Mouse (Mus musculus): ENCODE results near the gene Zbtb9.

The Zbtb9 gene

DNA sequence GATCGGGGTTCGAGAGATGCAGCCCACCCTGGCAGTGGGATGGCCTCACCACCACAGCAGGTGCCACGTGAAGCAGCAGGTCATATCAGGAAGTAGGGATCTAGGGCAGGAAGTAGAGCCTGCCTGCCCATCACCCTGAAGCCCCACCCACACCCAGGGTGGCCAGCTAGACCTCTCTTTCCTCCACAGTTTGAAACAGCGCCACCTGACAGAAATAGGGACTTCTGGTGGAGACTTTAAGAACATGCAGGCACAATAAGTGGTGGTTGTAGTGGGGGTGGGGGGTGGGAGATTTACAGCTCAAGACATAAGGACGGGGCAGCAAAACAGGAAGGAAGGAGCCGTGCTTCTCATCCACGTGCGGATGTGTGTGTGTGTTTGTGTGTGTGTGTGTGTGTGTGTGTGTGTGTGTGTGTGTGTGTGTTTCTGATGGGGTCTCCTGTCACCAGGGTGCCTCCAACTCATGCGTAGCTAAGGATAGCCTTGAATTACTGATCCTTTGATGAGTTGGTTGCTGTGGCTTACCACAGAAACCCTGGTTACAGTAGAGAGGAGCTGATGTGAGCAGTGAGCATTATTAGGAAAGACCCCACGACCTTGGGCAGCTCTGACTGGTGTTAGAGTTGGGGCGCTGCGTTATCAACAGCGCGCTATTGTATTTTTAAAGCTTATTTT is 39.2 kb downstream of the Zbtb9 start:
- peak; percentile 68 to 76 for DNase-seq (ENCODE audit: low spot score in 2 of 2)

DNA sequence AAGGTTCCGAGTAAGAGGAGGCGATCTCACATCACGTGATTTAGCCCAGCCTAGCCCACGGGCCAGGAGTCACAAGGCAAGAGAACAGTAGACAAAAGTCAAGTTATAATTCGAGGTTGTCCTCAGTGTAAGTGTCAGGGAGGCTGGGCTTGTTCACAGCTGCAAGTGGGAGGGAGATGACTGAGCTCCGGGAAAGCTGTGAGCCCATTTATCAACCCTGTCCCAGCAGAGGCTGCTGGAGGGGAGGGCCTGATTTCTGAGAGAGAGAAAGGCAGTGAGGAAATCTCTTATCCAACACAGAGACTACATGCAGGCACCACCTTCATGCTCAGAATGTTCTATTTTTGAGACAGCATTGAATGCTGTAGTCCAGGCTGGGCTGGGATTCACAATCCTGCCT is 39.9 kb downstream of the Zbtb9 start:
- no peak for DNase-seq (ENCODE audit: low spot score in 2 of 2)

DNA sequence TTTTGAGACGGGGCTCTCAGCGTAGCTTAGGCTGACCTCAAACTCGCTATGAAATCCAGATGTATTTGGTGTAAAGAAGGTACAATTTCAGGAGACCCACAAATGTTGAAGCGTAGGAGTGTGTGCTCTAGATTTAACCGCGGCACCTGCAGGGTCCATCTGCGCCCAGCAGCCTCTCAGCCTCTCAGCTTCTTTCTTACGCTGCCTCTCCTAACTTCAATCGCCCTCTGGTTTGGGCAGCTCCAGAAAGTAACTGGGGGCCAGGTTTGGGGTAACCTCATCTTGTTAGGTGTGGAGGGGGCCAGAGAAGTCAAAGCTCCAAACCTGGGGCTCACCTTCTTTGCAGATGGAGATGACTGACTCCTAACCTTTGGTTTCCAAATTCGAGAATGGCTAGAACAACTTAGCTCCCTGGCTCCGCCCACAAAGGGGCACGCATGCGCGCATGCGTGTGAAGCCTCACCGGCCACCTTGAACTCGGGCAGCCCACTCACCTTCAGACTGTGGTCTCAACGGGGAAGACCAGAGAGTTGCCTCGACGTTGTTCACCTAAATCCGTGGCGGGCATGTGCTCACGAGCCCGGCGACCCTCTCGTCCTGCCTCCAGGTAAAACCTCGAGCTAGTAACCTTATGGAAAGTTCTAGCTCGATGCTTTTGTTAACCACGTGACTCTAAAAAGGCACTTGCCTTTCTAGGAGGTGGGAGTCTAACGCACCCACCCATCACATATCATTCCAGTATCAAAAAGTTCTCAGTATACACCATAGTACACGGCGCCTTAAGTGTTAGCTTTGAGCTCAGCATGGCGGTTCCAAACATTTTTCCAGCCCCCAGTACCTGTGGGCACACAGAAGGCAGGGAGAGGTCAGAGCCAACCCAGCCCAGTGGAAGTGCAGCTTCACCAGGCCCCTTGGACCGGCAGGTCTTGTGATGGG is 44.9 kb downstream of the Zbtb9 start:
- DNase-seq (ENCODE audit: low spot score in 2 of 2) = peak; percentile 86 to 94

DNA sequence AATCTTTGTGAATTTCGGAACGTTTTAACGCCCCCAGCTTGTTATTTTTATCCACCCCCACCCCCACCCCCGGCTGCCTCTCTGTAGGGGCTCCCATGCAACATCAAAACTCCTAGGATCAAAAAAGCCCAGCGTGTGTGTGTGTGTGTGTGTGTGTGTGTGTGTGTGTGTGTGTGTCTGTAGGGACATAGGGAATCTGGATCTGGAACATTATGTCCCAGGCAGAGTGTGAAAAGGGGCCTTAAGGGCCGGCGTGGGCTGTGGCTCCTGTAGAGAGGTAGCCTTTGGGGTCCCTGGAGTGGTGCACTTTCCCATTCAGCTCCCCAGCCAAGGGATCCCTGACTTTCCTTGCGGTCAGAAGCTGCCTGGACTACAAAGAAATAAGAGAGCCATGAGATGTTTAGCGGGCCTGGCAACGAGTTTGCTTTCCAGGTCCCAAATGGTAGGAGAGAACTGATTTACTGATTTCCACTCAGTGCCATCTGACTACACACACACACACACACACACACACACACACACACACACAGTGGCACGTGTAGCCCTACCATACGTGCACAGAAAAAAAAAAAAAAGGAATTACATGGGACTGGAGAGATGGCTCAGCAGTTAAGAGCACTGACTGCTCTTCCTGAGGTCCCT is 45.7 kb downstream of the Zbtb9 start:
- no peak for DNase-seq (ENCODE audit: low spot score in 2 of 2)

DNA sequence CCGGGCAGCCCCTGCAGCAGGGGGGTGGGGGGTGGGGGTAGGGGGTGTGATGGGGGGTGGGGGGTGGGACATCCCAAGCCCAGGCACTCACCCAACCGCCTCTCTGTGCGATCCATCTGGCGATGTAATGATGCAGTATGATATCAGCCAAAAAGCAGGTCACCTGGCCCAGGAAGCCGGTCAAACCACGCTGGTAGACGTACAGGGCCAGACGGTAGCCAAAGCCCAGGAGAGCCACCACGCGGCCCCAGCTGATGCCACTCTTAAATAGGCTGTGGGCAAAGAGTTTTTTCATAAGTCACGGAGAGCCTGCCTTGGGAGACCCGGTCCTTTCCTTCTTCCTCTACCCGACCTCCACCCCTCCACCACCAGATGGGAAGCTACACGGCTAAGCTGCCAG is 48.1 kb downstream of the Zbtb9 start:
- no peak for DNase-seq (ENCODE audit: low spot score in 2 of 2)

DNA sequence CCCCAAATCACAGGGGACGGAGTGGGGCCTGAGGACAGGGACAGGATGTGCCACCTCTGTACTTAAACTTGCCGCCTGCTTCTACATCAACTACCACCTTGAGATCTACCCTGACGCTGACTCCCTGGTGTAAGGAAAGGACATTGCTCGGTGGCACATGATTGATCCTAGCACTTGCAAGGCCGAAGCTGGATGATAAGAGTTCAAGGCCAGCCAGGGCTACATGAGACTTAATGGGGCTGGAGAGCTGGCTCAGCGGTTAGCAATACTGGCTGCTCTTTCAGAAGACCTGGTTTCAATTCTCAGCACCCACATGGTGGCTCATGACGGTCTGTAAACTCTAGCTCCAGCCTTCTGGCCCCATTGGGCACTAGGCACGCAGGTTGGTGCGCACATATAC is 48.8 kb downstream of the Zbtb9 start:
- no peak for DNase-seq (ENCODE audit: low spot score in 2 of 2)

DNA sequence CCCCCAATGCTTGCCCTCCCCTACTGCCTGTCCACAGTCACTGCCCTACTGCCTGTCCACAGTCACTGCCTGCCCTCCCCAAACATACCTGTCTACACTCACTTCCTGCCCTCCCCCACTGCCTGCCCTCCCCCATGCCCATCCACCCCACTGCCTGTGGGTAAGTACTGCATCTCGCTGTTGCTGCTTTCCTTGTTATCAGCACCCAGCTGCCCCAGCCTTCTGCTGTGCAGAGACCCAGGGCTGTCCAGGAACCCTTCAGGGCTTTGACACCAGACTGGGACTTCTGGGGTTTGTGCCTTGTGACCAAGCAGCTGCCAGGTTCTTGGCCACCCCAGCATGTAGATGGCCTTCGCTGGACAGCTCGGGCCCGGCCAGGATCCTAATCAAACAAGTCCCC is 50.4 kb downstream of the Zbtb9 start:
- DNase-seq (ENCODE audit: low spot score in 2 of 2) = no peak

DNA sequence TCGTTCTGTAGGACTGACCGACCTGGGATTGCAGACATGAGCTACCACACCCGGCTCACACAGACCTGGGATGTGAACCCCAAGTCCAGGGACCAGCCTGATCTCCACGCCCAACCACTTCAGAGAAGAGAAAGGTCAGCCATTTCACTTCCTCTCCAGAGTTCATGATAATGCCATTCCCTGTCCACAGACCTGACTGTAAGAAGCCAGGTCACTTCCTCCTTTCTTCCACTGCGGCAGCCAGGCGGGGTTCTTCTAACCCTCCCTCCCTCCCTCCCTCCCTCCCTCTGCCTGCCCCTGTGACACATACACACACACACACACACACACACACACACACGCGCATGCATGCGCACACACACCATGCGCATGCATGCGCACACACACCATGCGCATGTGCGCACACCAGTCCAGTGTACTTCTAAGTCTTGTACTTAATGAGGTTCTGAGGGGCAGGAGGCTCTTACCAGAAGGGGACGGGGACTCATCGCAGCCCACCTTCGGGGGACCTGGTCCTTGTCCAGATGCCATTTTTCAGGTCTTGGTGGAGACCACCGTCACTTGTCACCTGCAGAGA is 52.4 kb downstream of the Zbtb9 start:
- DNase-seq (ENCODE audit: low spot score in 2 of 2) = no peak

DNA sequence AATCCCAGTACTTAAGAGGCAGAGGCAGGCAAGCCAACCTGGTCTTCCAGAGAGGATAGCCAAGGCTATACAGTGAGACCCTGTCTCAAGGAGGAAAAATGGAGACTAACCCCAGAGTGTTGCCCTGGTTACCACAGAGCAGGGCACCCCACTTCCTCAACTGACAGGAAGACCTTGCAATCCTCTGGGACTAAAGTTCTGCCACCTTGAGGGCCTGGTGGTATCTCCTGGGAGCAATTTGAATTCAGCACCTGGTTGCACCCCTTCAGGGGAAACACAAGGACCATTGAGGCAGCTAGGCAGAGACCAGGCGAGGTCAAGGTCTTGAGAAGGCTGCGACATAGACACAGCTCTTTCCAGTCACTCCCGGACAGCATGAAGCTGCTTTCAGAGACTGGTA is 53.0 kb downstream of the Zbtb9 start:
- DNase-seq (ENCODE audit: low spot score in 2 of 2) = no peak

DNA sequence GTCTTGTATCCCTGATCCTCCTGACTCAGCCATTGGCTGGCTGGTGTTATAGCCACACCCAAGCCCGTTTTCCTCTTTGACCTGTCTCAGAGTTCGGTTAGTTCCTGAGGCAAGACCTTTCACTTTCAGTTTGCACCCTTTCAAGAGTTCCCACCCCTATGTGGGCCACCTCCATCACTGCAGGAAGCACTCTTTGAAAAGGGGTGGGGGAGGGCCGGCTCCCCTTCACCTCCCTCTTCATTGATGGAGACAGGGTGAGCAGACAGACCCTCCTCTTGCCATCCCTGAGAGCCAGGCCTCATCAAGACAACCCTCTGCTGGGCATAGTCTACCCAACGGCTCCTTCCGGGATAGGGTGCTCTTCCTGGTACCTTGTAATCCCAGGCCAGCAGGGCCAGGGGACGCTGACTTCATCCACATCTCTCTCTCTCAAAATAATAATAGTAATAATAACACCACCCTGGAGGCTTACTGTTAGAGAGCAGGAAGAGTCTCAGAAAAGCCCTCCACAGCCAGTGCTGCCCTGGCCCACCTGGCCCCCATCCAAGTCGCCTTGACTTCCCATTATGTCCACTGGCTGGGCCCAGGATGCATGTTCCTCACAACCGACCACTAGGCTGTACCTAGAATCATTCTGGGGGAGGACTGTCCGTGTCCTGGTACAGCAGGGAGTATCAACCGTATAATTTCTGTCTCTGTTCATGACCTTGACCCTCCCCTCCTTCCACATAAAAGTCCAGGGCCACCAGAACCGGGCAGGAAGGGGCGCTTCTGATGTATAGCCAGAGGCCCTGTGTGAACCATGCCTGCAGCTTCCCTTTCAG is 54.7 kb downstream of the Zbtb9 start:
- DNase-seq (ENCODE audit: low spot score in 2 of 2) = peak in 1 of 2 experiments; percentile 51

DNA sequence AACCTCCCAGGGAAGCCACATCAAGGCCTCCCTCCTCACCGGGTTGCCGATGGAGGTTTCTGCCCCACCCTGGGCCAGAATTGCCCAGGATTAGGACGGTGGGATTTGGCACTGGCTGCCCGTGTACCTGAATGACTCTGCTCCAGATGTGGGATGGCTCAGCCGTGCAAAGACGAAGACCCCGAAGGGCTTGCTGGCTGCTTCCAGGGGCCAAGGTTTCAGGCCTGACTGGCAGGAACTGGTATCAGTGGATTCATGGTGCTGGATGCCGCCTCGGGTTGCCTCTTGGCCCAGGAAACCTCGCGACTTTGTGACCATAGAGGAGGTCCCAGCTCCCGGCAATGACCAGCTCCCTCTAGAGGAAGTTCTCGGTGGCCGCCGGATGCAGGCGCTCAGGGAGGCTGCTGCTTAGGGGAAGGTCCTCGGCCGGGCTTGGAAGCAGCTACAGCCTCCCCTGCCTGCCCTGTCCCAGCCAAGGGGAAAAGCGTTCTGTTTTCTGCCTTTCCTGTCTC is 55.4 kb downstream of the Zbtb9 start:
- peak; percentile 91 to 95 for DNase-seq (ENCODE audit: low spot score in 2 of 2)

DNA sequence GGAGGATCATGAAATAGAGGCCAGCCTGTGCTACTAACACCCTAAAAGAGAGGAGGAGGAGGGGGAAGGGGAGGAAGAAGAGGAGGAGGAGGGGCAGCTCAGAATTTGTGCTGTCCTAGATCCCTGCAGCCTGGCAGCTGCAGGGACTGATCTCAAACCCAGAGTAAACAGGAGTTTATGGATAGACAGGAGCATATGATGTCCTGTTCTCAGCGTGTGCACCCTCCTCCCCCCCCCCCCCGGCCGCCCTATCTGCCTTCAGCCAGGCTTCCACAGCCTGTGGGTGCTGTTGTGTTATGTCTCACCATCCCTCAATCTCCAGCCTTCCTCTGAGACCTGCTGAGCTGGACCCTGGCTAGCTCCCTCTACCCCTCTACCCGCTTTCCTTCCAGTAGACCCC is 55.9 kb downstream of the Zbtb9 start, which contains the start of gene Bak1:
TSS of gene Bak1 (minus strand) at position 101 of the 400 bp plus-strand sequence.
- no peak for DNase-seq (ENCODE audit: low spot score in 2 of 2)

DNA sequence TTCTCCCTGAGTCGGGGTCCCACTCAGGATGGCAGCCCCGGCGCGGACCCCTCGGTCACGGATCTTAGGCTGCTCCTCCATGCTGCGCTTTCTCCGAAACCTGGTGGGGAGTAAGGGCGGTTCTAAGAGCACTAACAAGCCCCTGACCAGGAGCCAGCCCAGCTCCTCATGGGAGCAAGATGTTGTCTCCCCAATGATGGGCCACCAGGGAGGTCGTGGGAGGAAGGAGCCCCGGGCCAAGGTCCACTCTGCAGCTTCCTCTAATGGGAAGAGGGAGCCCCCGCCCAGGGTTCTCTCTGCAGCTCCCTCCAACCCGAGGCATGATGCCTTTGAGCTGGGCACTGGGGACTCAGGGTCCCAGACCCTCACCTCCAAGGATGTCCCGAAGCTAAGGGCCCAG is 56.5 kb downstream of the Zbtb9 start:
- no peak for DNase-seq (ENCODE audit: low spot score in 2 of 2)

DNA sequence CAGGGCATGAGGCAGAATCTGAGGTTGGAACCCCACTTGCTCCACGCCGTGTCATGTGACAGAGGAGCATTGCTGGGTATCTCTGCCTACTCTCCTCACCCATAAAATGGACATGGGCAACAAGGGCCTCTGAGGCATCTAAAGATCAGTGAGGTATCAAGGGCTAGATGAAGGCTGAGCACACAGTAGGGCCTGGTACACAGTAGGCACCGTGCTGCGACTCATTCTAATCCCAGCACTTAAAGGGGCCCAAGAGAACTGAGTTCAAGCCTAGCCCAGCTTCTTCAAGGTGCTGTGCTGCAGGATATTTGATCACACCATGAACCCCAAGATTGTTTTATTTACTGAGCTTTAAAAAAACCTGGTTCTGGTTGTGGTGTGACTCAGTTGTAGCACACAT is 57.9 kb downstream of the Zbtb9 start:
- no peak for DNase-seq (ENCODE audit: low spot score in 2 of 2)

DNA sequence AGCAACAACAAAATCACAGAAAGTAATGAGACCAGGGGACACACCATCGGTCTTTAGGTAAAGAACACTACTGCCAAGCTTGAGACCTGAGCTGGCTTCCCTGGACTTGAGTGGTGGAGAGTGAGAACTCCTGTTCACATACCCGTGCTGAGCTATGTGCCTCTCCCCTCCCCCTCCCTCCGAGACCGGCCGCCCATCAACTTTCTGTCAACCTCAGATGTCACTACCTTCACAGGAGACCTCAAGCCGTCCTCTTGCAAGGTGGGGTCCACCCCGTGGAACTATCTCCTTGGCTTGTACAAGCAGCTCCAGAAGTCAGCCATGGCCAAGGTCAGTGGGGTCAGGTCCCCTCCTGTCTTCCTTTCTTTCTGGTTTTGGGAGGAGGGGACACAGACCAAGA is 59.4 kb downstream of the Zbtb9 start:
- DNase-seq (ENCODE audit: low spot score in 2 of 2) = no peak

DNA sequence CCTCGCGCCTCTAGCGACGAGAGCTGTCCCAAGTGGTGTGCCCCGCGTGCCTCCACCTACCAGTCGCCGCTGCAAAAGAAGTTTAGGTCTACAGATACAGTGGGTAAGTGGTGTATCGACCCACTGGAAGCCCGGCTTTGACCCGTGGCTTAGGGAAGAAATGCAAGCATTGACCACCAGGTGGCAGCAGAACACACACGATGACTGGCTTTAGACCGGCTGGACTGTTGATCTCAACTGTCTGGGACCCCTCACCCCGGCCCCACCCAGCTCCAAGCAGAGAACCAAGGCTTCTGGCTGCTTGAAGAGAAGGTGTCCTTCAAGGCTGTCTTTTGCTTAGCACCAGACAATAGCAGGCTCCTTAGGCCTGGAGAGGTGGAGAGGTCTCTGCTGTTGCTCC is 59.9 kb downstream of the Zbtb9 start:
- DNase-seq (ENCODE audit: low spot score in 2 of 2) = peak; percentile 77 to 92

DNA sequence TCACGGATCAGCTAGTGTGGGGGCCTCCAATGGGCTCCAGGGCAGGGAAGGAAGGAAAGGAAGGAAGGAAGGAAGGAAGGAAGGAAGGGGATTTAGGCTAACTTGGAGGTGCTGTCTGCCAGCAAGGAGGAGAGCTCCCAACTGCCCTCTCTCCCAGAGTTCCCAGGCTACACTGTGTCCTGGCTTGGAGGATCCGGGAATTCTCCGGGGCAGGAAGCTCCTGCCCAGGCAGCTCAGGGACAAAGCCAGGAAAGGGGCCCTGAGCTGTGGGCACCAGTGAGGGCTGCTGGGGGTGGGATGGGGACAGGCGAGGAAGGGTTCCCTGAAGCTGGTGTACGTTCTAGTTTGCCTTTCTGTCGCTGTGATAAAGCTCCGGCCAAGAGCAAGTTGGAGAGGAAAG is 63.5 kb downstream of the Zbtb9 start:
- DNase-seq (ENCODE audit: low spot score in 2 of 2) = no peak

DNA sequence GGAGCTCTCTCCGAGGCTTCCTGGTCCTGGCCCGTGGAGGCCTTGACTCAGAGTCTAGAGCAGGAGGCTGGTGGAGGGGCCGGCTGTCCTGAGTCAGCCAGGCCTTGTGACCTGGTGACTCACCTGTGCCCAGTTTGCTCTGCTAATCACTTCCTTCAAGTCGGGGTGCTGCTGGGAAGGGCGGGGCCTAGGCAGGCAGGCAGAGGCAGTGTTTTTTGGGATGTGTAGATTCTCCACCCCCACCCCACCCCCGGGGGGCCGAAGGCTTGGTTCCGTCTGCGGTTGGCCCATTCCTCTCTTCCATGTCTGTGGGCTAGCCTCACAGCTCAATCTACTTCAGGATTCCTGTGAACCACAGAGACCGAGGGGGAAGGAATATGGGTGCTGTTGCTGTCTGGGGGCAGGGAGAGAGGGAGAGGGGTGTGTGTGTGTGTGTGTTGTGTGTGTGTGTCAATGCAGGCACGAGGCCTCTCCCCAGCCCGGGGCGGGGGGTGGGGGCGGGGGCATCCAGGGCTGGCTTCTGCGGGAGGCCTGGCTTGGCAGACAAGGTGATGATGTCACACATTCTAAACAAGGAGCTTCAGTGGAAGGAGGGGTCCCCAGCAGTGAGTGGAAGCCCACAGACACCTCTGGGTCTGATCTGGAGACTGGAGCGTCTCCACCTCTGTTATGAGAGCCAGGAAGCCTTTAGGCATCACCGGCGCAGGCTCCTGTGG is 65.5 kb downstream of the Zbtb9 start:
- no peak for DNase-seq (ENCODE audit: low spot score in 2 of 2)

DNA sequence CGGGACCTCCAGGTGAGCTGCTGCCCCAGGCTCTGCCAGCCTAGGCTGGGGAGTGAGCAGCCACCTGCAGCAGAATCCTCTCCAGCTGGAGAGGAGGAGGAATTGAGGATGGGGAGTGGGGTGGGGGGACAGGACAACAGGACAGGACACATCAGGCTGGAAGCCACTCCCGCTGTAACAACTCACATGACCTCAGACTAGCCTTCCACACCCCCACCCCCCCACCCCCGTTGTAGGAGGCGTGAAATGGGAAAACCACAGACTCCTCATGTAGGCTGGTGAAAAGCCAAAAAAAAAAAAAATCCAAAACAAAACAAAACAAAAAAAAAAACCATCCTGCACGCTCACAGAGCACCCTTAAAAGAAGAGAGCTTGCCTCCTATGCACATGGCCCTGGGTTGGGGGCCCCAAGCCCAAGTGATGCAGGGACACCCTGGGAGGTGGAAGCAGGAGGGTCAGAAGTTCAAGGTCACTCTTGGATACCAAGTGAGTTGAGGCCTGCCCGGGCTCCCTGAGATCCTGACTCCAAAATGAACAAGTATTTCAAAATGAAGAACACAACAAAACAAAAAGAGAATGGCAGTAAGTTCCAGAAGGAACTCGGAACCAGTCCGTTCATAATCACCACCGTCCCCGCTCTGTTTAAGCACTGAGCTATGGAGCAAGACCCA is 66.6 kb downstream of the Zbtb9 start:
- DNase-seq (ENCODE audit: low spot score in 2 of 2) = no peak
